Mouse (Mus musculus) spleen, embryonic (tissue): ENCODE results near the gene Cdcp1.

Experiments
- CTCF ChIA-PET: fragments of 350-600 bp; sonication (Branson Sonifier 250); formaldehyde crosslinking; loops from one replicate; lab custom pipeline; 2022; lab: Charles Lee

Gene Cdcp1

GRCm38 (mm10) chr9:123151561-123151960, 64.3 kb downstream of the Cdcp1 start:
- CTCF ChIA-PET: no interaction called here

- CTCF ChIA-PET: interaction anchor here (0.7 kb wide), 1 partner anchor 295 kb away, joined by 3 read pairs; no protein-coding TSS in a partner anchor
Observed at GRCm38 (mm10) chr9:123150241-123151020, 65.4 kb downstream of the Cdcp1 start, which contains the start of gene Clec3b. Gene Clec3b (plus strand): TSS chr9:123150946.

GRCm38 (mm10) chr9:123148430-123148829, 67.4 kb downstream of the Cdcp1 start:
- CTCF ChIA-PET: no interaction called here

- CTCF ChIA-PET: no interaction called here
Observed at GRCm38 (mm10) chr9:123139887-123140614, 75.8 kb downstream of the Cdcp1 start.

- CTCF ChIA-PET: no interaction called here
Observed at GRCm38 (mm10) chr9:123138891-123139474, 76.9 kb downstream of the Cdcp1 start.

- CTCF ChIA-PET: no interaction called here
Observed at GRCm38 (mm10) chr9:123136953-123137682, 78.7 kb downstream of the Cdcp1 start.

- CTCF ChIA-PET: interaction anchor here (0.5 to 0.7 kb wide), 3 partner anchors 20 to 756 kb away, joined by 3 to 11 read pairs (median 8); partner anchors contain the start of genes Exosc7 and Zdhhc3
Observed at GRCm38 (mm10) chr9:123132994-123133393, 82.8 kb downstream of the Cdcp1 start.

- CTCF ChIA-PET: no interaction called here
Observed at GRCm38 (mm10) chr9:123127663-123128062, 88.2 kb downstream of the Cdcp1 start.

GRCm38 (mm10) chr9:123124413-123124981, 91.3 kb downstream of the Cdcp1 start:
- CTCF ChIA-PET: interaction anchor here (0.6 kb wide), 1 partner anchor 155 kb away, joined by 15 read pairs; no protein-coding TSS in a partner anchor

GRCm38 (mm10) chr9:123123571-123124412, 92.0 kb downstream of the Cdcp1 start:
- CTCF ChIA-PET: no interaction called here

- CTCF ChIA-PET: interaction anchor here (0.6 kb wide), 1 partner anchor 19 kb away, joined by 4 read pairs; no protein-coding TSS in a partner anchor
Observed at GRCm38 (mm10) chr9:123123017-123123416, 92.8 kb downstream of the Cdcp1 start.
